Mouse (Mus musculus) E14TG2a.4 (cell line): Measurements from ENCODE around the gene Lrrc74a.

Experiments
- CTCF ChIP-seq: conservative IDR thresholded peaks from 2 replicates; pipeline ENCODE4 v1.5.1; 2014; ENCODE audit warnings: low read length
- NANOG ChIP-seq: IDR thresholded peaks from 2 replicates; pipeline ENCODE4 v1.6.1; 2014; ENCODE audit warnings: borderline replicate concordance, low read length, mixed read lengths
- POU5F1 ChIP-seq: IDR thresholded peaks from 2 replicates; pipeline ENCODE4 v1.6.1; 2014; ENCODE audit warnings: low read length, borderline replicate concordance

DNA sequence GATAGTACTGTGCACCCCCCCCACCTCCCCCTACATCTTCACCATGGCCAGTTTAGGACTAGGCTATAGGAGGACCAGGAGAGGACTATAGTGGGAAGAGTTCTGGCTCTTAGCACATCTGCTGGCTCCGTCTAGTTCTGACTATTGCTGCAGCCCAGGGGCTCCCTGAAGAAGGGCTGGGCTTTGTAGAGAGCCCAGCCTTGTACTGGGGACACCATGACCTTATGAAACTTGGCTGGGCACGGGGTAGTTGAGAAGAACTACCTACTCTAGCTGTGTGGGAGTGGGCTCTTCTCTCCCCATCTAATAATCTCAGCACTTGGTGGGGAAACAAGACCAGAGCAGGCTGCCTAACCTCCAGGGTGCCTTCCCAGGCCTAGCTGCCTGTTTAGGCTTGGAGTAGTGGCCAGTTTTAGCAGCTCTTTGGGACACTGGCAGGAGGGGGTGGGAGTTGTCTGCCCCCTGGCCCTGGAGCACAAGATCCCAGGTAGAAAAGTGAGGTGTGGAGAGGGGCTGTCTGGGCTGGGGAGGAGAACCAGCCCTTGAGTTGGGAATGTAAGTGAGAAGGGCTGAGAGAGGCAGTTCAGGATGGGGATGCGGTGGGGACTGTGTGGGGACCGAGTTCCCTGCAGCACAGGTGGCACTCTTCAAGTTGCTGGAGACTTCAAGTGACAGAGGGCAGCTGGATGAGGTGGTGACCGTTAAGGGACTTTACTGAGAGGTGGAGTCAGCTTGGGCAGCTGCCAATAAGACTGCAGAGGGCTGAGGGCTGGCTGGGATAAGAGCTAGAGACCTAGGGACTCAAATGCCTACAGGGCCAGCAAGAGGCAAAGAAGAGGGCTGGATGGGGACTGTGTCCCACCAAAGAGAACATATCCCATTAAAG is 41.5 kb upstream of the Lrrc74a start:
- TF ChIP-seq CTCF, result no peak
- no peak for TF ChIP-seq NANOG
- no peak for TF ChIP-seq POU5F1
